Mouse (Mus musculus): ENCODE measurements at regions not wholly inside any gene's neighbourhood (a gene's known extent, or its start where the extent isn't known, plus 50 kb on each side); places are given as distances from the start of the nearest gene placed in this dataset.
A peak's percentile ranks its signal among the peaks of the same experiment; 100 is the strongest.

- Histone ChIP-seq H3K4me2 (no peak overlapping the region), H3K27ac (no peak overlapping the region), H3K4me1 (replicated peaks) (peaks cover 4% of the 10 kb centered on the region; the same call in 1 of the 2 replicates), H3K27me3 (no peaks in the 10 kb centered on the region), H3K4me3 (no peak overlapping the region), H3K9ac (no peak overlapping the region), H3K9me3 (replicated peaks) (no peaks in the 10 kb centered on the region), H3K36me3 (no peaks in the 10 kb centered on the region)
- ATAC-seq (replicated peaks; ENCODE audit: insufficient number of reproducible peaks, insufficient read depth, low FRiP score, low read depth), result no peak
- WGBS, result 80% methylated on average over 4 of the region's 4 CpGs
Measured at GRCm38 (mm10) chr14:76247664-76248063, 137.0 kb downstream of the Nufip1 start.

GRCm38 (mm10) chr14:76253850-76254249, 143.2 kb downstream of the Nufip1 start:
- 88% methylated on average over 3 of the region's 3 CpGs for WGBS
- no peak overlapping the region for H3K27ac ChIP-seq
- peaks cover 18% of the 10 kb centered on the region for H3K4me1 ChIP-seq (replicated peaks)
- H3K4me3 ChIP-seq, result no peak overlapping the region
- H3K4me2 ChIP-seq, result no peak overlapping the region
- no peak overlapping the region for H3K9ac ChIP-seq
- no peaks in the 10 kb centered on the region for H3K27me3 ChIP-seq
- no peak for ATAC-seq (replicated peaks; ENCODE audit: insufficient number of reproducible peaks, insufficient read depth, low FRiP score, low read depth)
- H3K36me3 ChIP-seq, result no peaks in the 10 kb centered on the region
- H3K9me3 ChIP-seq (replicated peaks), result no peaks in the 10 kb centered on the region

- peak overlapping the region; percentile 33 for H3K27ac ChIP-seq
- 36% methylated on average over 30 of the region's 30 CpGs for WGBS
- 0 out of 2 replicates have a peak, but pooled peaks have one; percentile 60 for ATAC-seq (replicated peaks; ENCODE audit: insufficient number of reproducible peaks, insufficient read depth, low FRiP score, low read depth)
Measured at GRCm38 (mm10) chr14:76254565-76255501, 144.1 kb downstream of the Nufip1 start.

GRCm38 (mm10) chr14:76255971-76256370, 145.3 kb downstream of the Nufip1 start:
- Histone ChIP-seq H3K4me3 (no peak overlapping the region), H3K9me3 (replicated peaks) (no peaks in the 10 kb centered on the region), H3K4me1 (replicated peaks) (peaks cover 18% of the 10 kb centered on the region), H3K27me3 (no peaks in the 10 kb centered on the region), H3K4me2 (no peak overlapping the region), H3K9ac (no peak overlapping the region), H3K36me3 (no peaks in the 10 kb centered on the region), H3K27ac (no peak overlapping the region)
- WGBS, result 84% methylated on average over 11 of the region's 11 CpGs
- no peak for ATAC-seq (replicated peaks; ENCODE audit: insufficient number of reproducible peaks, insufficient read depth, low FRiP score, low read depth)

More at GRCm38 (mm10) chr14:76254565-76255501, 144.1 kb downstream of the Nufip1 start:
- peaks cover 18% of the 10 kb centered on the region for H3K4me1 ChIP-seq (replicated peaks)
- H3K9me3 ChIP-seq (replicated peaks), result no peaks in the 10 kb centered on the region
- no peak overlapping the region for H3K4me3 ChIP-seq
- no peaks in the 10 kb centered on the region for H3K36me3 ChIP-seq
- no peak overlapping the region for H3K9ac ChIP-seq
- H3K4me2 ChIP-seq, result peak overlapping the region; percentile 45
- no peaks in the 10 kb centered on the region for H3K27me3 ChIP-seq

- no peak overlapping the region for H3K27ac ChIP-seq
- WGBS, result 41% methylated on average over 3 of the region's 3 CpGs
Measured at GRCm38 (mm10) chr14:76258626-76259025, 147.9 kb downstream of the Nufip1 start.

GRCm38 (mm10) chr14:76260628-76261293, 150.1 kb downstream of the Nufip1 start:
- no peak for ATAC-seq (replicated peaks; ENCODE audit: insufficient number of reproducible peaks, insufficient read depth, low FRiP score, low read depth)
- Histone ChIP-seq H3K9me3 (replicated peaks) (no peaks in the 10 kb centered on the region), H3K27ac (no peak overlapping the region), H3K27me3 (no peaks in the 10 kb centered on the region), H3K9ac (no peak overlapping the region), H3K36me3 (no peaks in the 10 kb centered on the region), H3K4me1 (replicated peaks) (peaks cover 6% of the 10 kb centered on the region), H3K4me2 (no peak overlapping the region), H3K4me3 (no peak overlapping the region)
- 76% methylated on average over 5 of the region's 5 CpGs for WGBS

More at GRCm38 (mm10) chr14:76258626-76259025, 147.9 kb downstream of the Nufip1 start:
- Histone ChIP-seq H3K36me3 (no peaks in the 10 kb centered on the region), H3K9ac (no peak overlapping the region), H3K9me3 (replicated peaks) (no peaks in the 10 kb centered on the region), H3K4me3 (no peak overlapping the region), H3K4me1 (replicated peaks) (peaks cover 18% of the 10 kb centered on the region), H3K27me3 (no peaks in the 10 kb centered on the region), H3K4me2 (no peak overlapping the region)
- ATAC-seq (replicated peaks; ENCODE audit: insufficient number of reproducible peaks, insufficient read depth, low FRiP score, low read depth), result no peak

- H3K27me3 ChIP-seq, result no peaks in the 10 kb centered on the region
- no peaks in the 10 kb centered on the region for H3K9me3 ChIP-seq (replicated peaks)
- WGBS, result 81% methylated on average over 5 of the region's 5 CpGs
- H3K4me2 ChIP-seq, result no peak overlapping the region
- H3K9ac ChIP-seq, result no peak overlapping the region
- no peaks in the 10 kb centered on the region for H3K36me3 ChIP-seq
- no peak overlapping the region for H3K27ac ChIP-seq
- ATAC-seq (replicated peaks; ENCODE audit: insufficient number of reproducible peaks, insufficient read depth, low FRiP score, low read depth), result no peak
- no peak overlapping the region for H3K4me3 ChIP-seq
- no peaks in the 10 kb centered on the region for H3K4me1 ChIP-seq (replicated peaks)
Measured at GRCm38 (mm10) chr14:76263682-76264081, 151.1 kb upstream of the Tsc22d1 start.

- H3K36me3 ChIP-seq, result no peaks in the 10 kb centered on the region
- WGBS, result 83% methylated on average over 5 of the region's 5 CpGs
- ATAC-seq (replicated peaks; ENCODE audit: insufficient number of reproducible peaks, insufficient read depth, low FRiP score, low read depth), result no peak
- H3K27ac ChIP-seq, result no peak overlapping the region
- no peak overlapping the region for H3K4me2 ChIP-seq
- H3K4me1 ChIP-seq (replicated peaks), result no peaks in the 10 kb centered on the region
- no peak overlapping the region for H3K4me3 ChIP-seq
- no peaks in the 10 kb centered on the region for H3K9me3 ChIP-seq (replicated peaks)
- no peaks in the 10 kb centered on the region for H3K27me3 ChIP-seq
- no peak overlapping the region for H3K9ac ChIP-seq
Measured at GRCm38 (mm10) chr14:76265819-76266218, 148.9 kb upstream of the Tsc22d1 start.

- no peaks in the 10 kb centered on the region for H3K27me3 ChIP-seq
- H3K4me2 ChIP-seq, result no peak overlapping the region
- ATAC-seq (replicated peaks; ENCODE audit: insufficient number of reproducible peaks, insufficient read depth, low FRiP score, low read depth), result no peak
- WGBS, result 87% methylated on average over 4 of the region's 4 CpGs
- H3K4me1 ChIP-seq (replicated peaks), result no peaks in the 10 kb centered on the region
- H3K36me3 ChIP-seq, result no peaks in the 10 kb centered on the region
- H3K4me3 ChIP-seq, result no peak overlapping the region
- H3K9ac ChIP-seq, result no peak overlapping the region
- H3K27ac ChIP-seq, result no peak overlapping the region
- H3K9me3 ChIP-seq (replicated peaks), result no peaks in the 10 kb centered on the region
Measured at GRCm38 (mm10) chr14:76266249-76266648, 148.5 kb upstream of the Tsc22d1 start.

- H3K9me3 ChIP-seq (replicated peaks), result no peaks in the 10 kb centered on the region
- H3K27ac ChIP-seq, result no peak overlapping the region
- 57% methylated on average over 4 of the region's 4 CpGs for WGBS
- H3K4me1 ChIP-seq (replicated peaks), result no peaks in the 10 kb centered on the region
- no peaks in the 10 kb centered on the region for H3K27me3 ChIP-seq
- no peaks in the 10 kb centered on the region for H3K36me3 ChIP-seq
- no peak for ATAC-seq (replicated peaks; ENCODE audit: insufficient number of reproducible peaks, insufficient read depth, low FRiP score, low read depth)
- H3K4me3 ChIP-seq, result no peak overlapping the region
- no peak overlapping the region for H3K9ac ChIP-seq
- H3K4me2 ChIP-seq, result no peak overlapping the region
Measured at GRCm38 (mm10) chr14:76267091-76267490, 147.7 kb upstream of the Tsc22d1 start.

- Histone ChIP-seq H3K27me3 (no peaks in the 10 kb centered on the region), H3K4me3 (no peak overlapping the region), H3K36me3 (no peaks in the 10 kb centered on the region), H3K9me3 (replicated peaks) (no peaks in the 10 kb centered on the region), H3K27ac (no peak overlapping the region), H3K9ac (no peak overlapping the region), H3K4me2 (no peak overlapping the region), H3K4me1 (replicated peaks) (no peaks in the 10 kb centered on the region)
- ATAC-seq (replicated peaks; ENCODE audit: insufficient number of reproducible peaks, insufficient read depth, low FRiP score, low read depth), result no peak
- 68% methylated on average over 11 of the region's 11 CpGs for WGBS
Measured at GRCm38 (mm10) chr14:76271190-76271589, 143.6 kb upstream of the Tsc22d1 start.

All from heart, embryonic 15.5 days (tissue).